Mouse (Mus musculus): ENCODE measurements around the gene Daam2. TPM values are rescaled to one million over a fixed set of nuclear protein-coding genes. Genes with fewer than 3 reads are reported as not detected.
A peak's percentile ranks its signal among the peaks of the same experiment; 100 is the strongest.

Gene Daam2
- polyA plus RNA-seq, 1 experiment from 2014 or later = 6.7 TPM

DNA sequence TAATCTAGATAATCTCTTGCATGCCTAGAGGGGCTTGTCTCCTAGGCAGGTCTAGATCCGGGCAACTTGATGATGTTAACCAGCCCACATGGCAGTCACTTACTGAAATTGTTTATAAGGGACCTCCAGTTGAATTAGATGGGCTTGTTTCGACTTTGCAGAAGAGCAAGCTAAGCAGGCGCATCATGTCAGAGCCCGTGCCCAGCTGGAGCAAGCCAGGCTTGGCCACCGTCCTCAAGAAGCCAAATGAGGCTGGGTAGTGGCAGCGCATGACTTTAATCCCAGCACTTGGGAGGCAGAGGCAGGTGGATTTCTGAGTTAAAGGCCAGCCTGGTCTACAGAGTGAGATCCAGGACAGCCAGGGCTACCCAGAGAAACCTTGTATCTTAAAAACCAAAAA lies 133.0 kb downstream of the Daam2 start:
- Histone ChIP-seq H3K4me1 (ENCODE audit: insufficient read depth, low read length) (peaks cover 35% of the 10 kb centered on the region), H3K27ac (ENCODE audit: low read length) (no peak overlapping the region), H3K36me3 (ENCODE audit: insufficient read depth, low read length) (peaks cover 20% of the 10 kb centered on the region), H3K9me3 (ENCODE audit: low read length) (no peaks in the 10 kb centered on the region), H3K4me2 (replicated peaks; ENCODE audit: low read depth, low read length) (no peak overlapping the region), H3K9ac (replicated peaks; ENCODE audit: low read length) (no peak overlapping the region), H3K4me3 (ENCODE audit: low read length) (no peak overlapping the region), H3K27me3 (ENCODE audit: insufficient read depth, low read length) (no peaks in the 10 kb centered on the region)
- no peak for ATAC-seq (ENCODE audit: low FRiP score, low TSS enrichment)
- 91% methylated on average over 6 of the region's 6 CpGs for WGBS

DNA sequence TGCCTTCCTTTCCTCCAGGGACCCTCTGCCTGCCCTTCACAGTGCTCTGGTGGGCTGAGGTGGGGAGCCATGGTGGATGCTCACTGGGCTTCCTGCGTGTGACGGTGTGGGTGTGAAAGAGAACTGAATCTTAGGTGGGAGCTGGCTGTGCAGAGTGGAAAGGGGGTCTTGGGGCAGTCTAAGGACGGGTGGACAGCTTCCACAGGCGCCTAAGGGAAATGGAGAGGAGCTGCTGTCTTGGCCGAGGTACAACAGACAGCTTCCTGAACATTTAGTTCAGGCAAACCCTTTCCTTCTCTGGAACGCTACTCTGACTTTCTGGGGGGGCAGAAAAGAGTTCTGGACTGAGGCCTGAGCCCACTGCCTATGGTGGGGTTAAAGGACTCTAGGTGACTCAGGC lies 134.0 kb downstream of the Daam2 start:
- H3K27me3 ChIP-seq (ENCODE audit: insufficient read depth, low read length) = no peaks in the 10 kb centered on the region
- no peak overlapping the region for H3K27ac ChIP-seq (ENCODE audit: low read length)
- ATAC-seq (ENCODE audit: low FRiP score, low TSS enrichment) = no peak
- no peaks in the 10 kb centered on the region for H3K9me3 ChIP-seq (ENCODE audit: low read length)
- peak overlapping the region; percentile 23 for H3K9ac ChIP-seq (replicated peaks; ENCODE audit: low read length)
- peaks cover 11% of the 10 kb centered on the region for H3K36me3 ChIP-seq (ENCODE audit: insufficient read depth, low read length)
- 51% methylated on average over 6 of the region's 6 CpGs for WGBS
- H3K4me2 ChIP-seq (replicated peaks; ENCODE audit: low read depth, low read length) = 0 out of 2 replicates have a peak overlapping the region, but pooled peaks have one; percentile 1
- no peak overlapping the region for H3K4me3 ChIP-seq (ENCODE audit: low read length)
- H3K4me1 ChIP-seq (ENCODE audit: insufficient read depth, low read length) = peaks cover 35% of the 10 kb centered on the region

DNA sequence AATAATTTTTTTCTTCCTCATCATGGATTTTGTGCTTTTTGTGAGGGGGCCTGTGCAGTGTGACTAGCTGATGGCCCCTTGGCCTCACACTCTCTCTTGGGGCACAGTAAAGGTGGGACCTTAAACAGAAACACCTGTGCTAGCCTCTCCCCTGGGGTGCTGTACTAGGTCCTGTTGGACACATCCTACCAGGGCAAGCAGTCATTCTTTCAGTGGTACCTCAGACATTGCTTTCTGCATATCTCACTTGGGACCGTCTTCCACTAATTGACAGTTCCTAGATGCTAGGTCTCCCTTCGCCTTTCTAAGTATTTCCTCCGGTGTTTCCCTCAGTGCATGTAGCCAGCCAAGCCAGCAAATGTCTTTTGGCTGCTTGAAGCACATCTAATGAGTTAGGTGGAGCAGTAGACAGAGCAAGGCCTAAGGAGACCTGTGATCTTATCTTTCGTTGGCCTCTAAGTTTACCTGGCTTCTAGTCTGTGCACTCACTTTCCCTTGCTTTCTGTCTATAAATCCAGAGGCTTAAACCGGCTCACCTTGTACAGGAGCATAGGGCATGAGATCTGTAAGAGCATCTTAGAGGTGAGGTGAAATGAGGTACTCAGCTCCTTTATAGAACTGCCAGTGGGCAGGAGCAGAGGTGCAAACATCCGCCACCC lies 134.5 kb downstream of the Daam2 start:
- Histone ChIP-seq H3K9me3 (ENCODE audit: low read length) (no peaks in the 10 kb centered on the region), H3K4me1 (ENCODE audit: insufficient read depth, low read length) (peaks cover 35% of the 10 kb centered on the region), H3K27me3 (ENCODE audit: insufficient read depth, low read length) (no peaks in the 10 kb centered on the region), H3K27ac (ENCODE audit: low read length) (no peak overlapping the region), H3K4me2 (replicated peaks; ENCODE audit: low read depth, low read length) (peak overlapping the region; percentile 80), H3K36me3 (ENCODE audit: insufficient read depth, low read length) (peaks cover 6% of the 10 kb centered on the region; the same call in 1 of the 2 replicates), H3K4me3 (ENCODE audit: low read length) (peak overlapping the region; percentile 67; the same call in 1 of the 2 replicates), H3K9ac (replicated peaks; ENCODE audit: low read length) (peak overlapping the region; percentile 80; the same call in 1 of the 2 replicates)
- 78% methylated on average over 6 of the region's 6 CpGs for WGBS
- no peak for ATAC-seq (ENCODE audit: low FRiP score, low TSS enrichment)

DNA sequence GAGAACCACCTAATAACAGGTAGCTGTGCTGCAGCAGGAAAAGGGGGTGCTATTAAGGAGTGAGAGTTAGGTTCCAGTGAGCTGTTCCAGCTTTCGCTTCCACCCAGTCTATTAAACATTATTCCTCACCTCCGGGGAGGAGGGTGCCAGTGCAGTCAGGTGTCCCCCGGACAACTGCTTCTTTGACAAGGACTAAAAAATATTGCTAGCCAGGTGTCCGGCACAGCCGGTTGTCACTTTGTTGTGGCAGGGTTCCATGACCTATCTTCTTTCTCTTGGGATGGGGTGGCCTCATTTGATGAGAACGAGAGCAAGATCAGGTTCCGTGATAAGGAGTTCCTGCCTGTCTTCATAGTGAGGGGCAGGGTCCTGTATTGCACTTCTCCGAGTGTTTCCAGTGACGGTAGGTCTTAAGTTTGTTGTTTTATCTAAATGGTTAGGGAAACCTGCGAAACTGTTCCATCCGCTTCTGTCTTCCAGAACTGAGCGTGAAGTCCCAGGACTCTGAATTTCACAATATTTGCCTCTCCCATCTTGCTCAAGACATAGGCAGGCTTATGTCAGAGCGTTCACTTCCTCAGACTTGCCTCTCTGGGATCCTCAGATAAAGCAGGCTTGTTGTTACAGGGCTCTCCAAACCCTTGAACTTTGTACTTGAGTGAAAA lies 135.3 kb downstream of the Daam2 start:
- peak overlapping the region; percentile 80 for H3K9ac ChIP-seq (replicated peaks; ENCODE audit: low read length)
- ATAC-seq (ENCODE audit: low FRiP score, low TSS enrichment) = peak; percentile 46; the same call in 1 of the 2 replicates
- WGBS = 23% methylated on average over 13 of the region's 13 CpGs
- peak overlapping the region; percentile 70; the same call in 1 of the 2 replicates for H3K27ac ChIP-seq (ENCODE audit: low read length)
- peak overlapping the region; percentile 67 for H3K4me3 ChIP-seq (ENCODE audit: low read length)
- no peaks in the 10 kb centered on the region for H3K27me3 ChIP-seq (ENCODE audit: insufficient read depth, low read length)
- no peaks in the 10 kb centered on the region for H3K9me3 ChIP-seq (ENCODE audit: low read length)
- H3K4me2 ChIP-seq (replicated peaks; ENCODE audit: low read depth, low read length) = peak overlapping the region; percentile 80
- H3K36me3 ChIP-seq (ENCODE audit: insufficient read depth, low read length) = peaks cover 6% of the 10 kb centered on the region; the same call in 1 of the 2 replicates
- H3K4me1 ChIP-seq (ENCODE audit: insufficient read depth, low read length) = peaks cover 35% of the 10 kb centered on the region

DNA sequence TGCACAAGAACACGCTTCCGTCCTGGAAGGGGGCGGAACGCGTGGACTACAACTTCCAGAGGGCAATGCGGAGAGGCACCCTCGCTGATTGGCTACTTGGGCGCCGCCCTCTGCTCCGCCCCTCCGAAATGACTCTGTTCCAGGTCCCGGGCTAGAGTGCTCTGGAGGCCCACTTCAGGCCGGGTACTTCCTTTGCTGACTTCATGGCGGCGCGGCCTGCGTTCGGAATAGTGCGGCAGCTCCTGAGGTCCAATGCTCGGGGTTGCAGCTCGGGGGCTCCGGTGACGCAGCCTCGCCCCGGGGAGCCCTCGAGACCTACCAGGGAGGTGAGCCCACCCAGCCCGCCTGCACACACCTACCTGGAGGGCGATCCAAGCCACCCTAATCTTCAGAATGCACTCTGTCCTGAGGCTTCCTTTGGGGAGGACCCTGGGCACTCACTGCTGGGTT lies 135.9 kb downstream of the Daam2 start, which contains the start of gene Mocs1:
Gene Mocs1, plus strand, starts transcription at position 124 of the 450 bp plus-strand sequence.
- ATAC-seq (ENCODE audit: low FRiP score, low TSS enrichment) = peak; percentile 98
- Histone ChIP-seq H3K4me3 (ENCODE audit: low read length) (peak within 1 kb of the TSS; percentile 67), H3K9ac (replicated peaks; ENCODE audit: low read length) (peak within 1 kb of the TSS; percentile 80), H3K4me1 (ENCODE audit: insufficient read depth, low read length) (peaks cover 35% of the 10 kb centered on the region), H3K36me3 (ENCODE audit: insufficient read depth, low read length) (peaks cover under 1% of the 10 kb centered on the region; the same call in 1 of the 2 replicates), H3K4me2 (replicated peaks; ENCODE audit: low read depth, low read length) (peak within 1 kb of the TSS; percentile 80), H3K9me3 (ENCODE audit: low read length) (no peaks in the 10 kb centered on the region), H3K27ac (ENCODE audit: low read length) (peak within 1 kb of the TSS; percentile 70), H3K27me3 (ENCODE audit: insufficient read depth, low read length) (no peaks in the 10 kb centered on the region)
- 0% methylated on average over 28 of the region's 28 CpGs for WGBS

DNA sequence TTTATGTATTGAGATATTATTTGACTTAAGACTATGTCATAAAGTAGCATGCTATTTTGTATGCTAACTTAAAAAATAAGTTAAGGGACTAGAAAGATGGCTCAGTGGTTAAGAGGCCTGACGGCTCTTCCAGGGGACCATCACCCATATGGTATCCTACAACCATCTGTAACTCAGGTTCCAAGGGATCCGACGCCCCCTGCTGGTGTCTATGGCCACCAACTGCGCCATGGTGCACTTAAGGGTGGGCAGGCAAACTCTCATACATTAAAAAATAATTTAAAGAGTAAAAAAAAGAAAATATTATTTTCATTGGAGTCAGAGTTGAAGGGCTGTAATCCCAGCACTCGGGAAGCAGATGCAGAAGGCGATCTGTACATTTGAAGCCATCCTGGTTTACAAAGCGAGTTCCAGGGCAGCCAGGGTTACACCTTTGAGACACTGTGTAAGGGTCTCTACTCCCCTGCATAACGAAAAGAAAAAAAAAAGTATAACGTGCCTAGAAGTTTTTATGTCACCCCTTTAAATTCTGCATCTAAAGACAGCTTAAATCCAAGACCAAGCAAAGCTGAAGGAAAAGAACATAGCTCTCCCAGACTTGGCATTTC lies 136.4 kb downstream of the Daam2 start:
- Histone ChIP-seq H3K27ac (ENCODE audit: low read length) (no peak overlapping the region), H3K36me3 (ENCODE audit: insufficient read depth, low read length) (no peaks in the 10 kb centered on the region), H3K9ac (replicated peaks; ENCODE audit: low read length) (no peak overlapping the region), H3K27me3 (ENCODE audit: insufficient read depth, low read length) (no peaks in the 10 kb centered on the region), H3K4me3 (ENCODE audit: low read length) (peak overlapping the region; percentile 67), H3K4me2 (replicated peaks; ENCODE audit: low read depth, low read length) (peak overlapping the region; percentile 80), H3K9me3 (ENCODE audit: low read length) (no peaks in the 10 kb centered on the region), H3K4me1 (ENCODE audit: insufficient read depth, low read length) (peaks cover 32% of the 10 kb centered on the region)
- WGBS = 22% methylated on average over 9 of the region's 9 CpGs
- ATAC-seq (ENCODE audit: low FRiP score, low TSS enrichment) = peak; percentile 20

DNA sequence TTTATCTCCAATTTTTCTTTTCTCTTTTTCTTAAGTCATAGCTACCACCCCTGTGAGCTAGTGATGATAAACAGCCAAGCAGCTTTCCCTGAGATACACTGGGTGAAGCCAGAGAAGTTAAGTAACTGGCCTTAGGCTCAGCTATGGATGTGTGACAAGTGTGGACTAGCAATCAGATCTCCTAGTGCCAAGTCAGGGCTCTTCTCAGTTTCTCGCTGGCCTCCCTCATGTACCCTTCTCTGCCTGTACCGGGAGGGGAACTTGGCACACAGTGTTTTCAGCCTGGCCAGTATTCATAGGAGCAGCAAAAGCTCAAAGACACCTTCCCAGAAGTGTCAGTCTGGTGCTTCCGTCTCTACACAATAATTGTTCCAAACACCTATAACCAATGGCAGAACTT lies 140.3 kb downstream of the Daam2 start:
- Histone ChIP-seq H3K9me3 (ENCODE audit: low read length) (no peaks in the 10 kb centered on the region), H3K9ac (replicated peaks; ENCODE audit: low read length) (no peak overlapping the region), H3K27ac (ENCODE audit: low read length) (no peak overlapping the region), H3K27me3 (ENCODE audit: insufficient read depth, low read length) (no peaks in the 10 kb centered on the region), H3K4me1 (ENCODE audit: insufficient read depth, low read length) (peaks cover 7% of the 10 kb centered on the region), H3K36me3 (ENCODE audit: insufficient read depth, low read length) (no peaks in the 10 kb centered on the region), H3K4me2 (replicated peaks; ENCODE audit: low read depth, low read length) (no peak overlapping the region), H3K4me3 (ENCODE audit: low read length) (no peak overlapping the region)
- ATAC-seq (ENCODE audit: low FRiP score, low TSS enrichment) = no peak
- WGBS = 94% methylated on average over 3 of the region's 3 CpGs

DNA sequence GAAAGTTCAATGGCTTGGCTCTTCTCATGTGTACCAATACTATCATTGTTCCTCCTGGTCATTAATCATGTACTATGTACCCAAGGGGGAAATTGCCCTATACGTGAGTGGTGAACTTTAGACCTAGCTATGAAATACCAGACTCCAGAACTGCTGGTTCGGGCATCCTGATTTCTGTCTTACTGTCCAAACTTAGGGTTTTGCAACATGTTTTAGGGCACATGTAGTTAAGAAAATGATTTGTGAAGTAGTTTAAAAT lies 141.1 kb downstream of the Daam2 start:
- Histone ChIP-seq H3K27me3 (ENCODE audit: insufficient read depth, low read length) (no peaks in the 10 kb centered on the region), H3K27ac (ENCODE audit: low read length) (no peak overlapping the region), H3K4me3 (ENCODE audit: low read length) (no peak overlapping the region), H3K9ac (replicated peaks; ENCODE audit: low read length) (no peak overlapping the region), H3K4me1 (ENCODE audit: insufficient read depth, low read length) (peaks cover 4% of the 10 kb centered on the region; the same call in 1 of the 2 replicates), H3K36me3 (ENCODE audit: insufficient read depth, low read length) (no peaks in the 10 kb centered on the region), H3K4me2 (replicated peaks; ENCODE audit: low read depth, low read length) (no peak overlapping the region), H3K9me3 (ENCODE audit: low read length) (no peaks in the 10 kb centered on the region)
- ATAC-seq (ENCODE audit: low FRiP score, low TSS enrichment) = no peak
- 77% methylated on average over 2 of the region's 2 CpGs for WGBS

DNA sequence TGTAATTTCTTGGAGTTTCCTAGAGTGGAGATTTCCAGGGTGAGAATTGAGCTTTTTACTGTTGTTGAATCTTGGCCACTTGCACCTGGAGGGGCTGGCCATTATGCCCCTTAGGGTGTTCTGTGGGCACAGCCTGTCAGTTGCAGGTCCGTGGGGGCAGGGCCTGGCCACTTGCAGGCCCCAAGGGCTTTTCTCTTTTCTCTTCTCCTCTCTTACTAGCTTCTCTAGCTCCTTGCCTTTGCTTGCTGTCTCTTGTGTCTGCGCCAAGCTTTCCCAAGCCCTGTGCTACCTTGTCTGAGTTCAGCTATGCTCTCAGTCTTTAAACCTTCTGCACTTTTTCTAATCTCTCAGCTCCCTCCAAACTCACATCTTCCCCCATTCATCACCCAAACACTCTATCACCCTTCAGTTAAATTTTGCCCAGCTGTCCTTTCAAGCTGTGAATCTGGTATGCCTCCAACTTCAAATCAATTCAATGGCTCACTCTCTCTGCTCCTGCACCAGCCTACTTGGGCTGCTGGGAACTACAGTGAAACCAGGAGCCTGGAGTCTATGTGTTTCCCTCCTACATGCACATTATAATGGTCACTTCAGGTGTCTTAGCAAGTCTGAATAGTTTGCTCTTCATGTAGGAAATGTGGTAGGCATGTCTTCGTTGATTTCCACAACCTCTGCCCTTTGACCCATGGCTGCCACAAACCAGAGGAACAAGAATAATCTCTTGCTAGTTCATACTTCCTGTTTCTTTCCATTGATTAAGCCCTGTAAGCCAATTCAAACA lies 141.7 kb downstream of the Daam2 start:
- Histone ChIP-seq H3K4me1 (ENCODE audit: insufficient read depth, low read length) (no peaks in the 10 kb centered on the region), H3K27ac (ENCODE audit: low read length) (no peak overlapping the region), H3K27me3 (ENCODE audit: insufficient read depth, low read length) (no peaks in the 10 kb centered on the region), H3K9ac (replicated peaks; ENCODE audit: low read length) (no peak overlapping the region), H3K4me2 (replicated peaks; ENCODE audit: low read depth, low read length) (no peak overlapping the region), H3K36me3 (ENCODE audit: insufficient read depth, low read length) (no peaks in the 10 kb centered on the region), H3K4me3 (ENCODE audit: low read length) (no peak overlapping the region), H3K9me3 (ENCODE audit: low read length) (no peaks in the 10 kb centered on the region)
- 74% methylated on average over 3 of the region's 3 CpGs for WGBS
- ATAC-seq (ENCODE audit: low FRiP score, low TSS enrichment) = no peak

Measured in kidney, embryonic 16.5 days (tissue).